Mouse (Mus musculus) frontal cortex, adult (tissue): ENCODE results near the gene Clec16a.

Source experiments
- ATAC-seq: cut with Nextera tagmentation; 2 replicates; pipeline ENCODE4 v1.9.2; 2017; ENCODE audit warnings: mild to moderate bottlenecking, moderate library complexity, mixed read lengths; ENCODE audit not compliant: low TSS enrichment

Gene Clec16a

DNA sequence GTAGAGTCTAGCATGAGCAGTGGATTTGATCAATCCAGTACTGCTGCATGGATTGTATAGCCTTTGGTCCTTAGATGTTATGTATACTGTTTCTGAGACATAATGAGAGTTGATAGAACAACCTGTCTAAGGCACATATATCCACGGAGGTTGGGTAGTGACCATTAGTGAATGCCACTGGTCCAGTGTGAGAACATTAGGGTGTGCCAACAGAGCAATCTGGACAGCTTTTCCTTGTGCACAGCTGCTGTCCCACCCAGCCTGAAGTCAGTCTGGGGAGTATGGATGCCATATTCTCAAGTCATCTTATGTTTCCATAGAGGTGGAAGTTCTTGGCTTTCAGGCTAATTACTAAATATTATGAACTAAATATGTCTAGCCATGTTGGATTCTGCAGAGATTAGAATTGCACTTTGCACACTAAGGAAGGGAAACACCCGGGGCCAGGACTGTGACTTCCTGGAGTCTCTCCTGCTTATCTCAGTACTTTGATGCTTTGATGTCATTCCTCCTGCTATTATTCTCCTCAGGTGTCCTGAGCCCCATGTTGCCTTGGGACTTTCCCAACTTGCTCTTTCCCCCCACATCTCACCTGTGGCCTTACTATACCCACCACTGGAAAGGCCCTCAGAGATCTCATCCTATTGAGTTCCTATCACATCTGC lies 36.2 kb downstream of the Clec16a start:
- no peak for ATAC-seq

DNA sequence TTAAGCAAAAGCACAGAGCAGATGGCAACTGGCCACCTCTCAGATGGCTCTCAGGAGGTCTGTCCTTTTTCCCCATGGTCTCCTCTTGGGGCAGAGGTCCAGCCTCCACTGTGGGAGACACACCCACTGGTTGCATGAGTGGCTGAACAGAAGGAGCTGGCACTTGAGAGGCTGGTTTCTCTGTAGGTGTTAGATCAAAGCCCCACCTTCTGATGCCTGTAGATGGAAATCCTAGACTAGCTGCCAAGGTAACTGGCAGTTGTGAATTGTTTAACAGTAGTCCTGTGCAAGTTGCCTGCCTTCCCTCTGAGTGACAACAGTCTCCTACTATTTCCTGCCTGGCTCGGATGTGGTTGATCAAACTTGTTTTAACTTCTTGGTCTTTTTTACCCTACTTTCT lies 40.0 kb downstream of the Clec16a start:
- ATAC-seq = no peak

DNA sequence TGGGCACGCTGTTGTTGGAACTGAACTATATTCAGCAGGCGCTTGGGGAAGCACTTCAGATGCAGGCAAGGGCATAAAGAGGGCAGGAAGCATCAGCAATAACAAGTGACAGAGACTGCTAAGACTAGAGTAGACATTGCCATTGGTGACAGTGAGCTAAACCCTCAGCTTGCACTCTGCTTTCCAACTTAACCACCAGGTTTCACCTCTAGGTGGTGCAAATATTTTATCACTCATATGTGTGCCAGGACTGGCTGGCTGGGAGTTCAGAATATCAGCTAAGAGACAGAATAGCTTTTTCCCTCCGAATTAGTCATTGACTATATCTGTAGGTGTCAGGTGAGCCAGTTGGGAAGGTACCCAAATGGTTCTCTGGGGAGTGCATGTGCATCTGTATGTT lies 41.4 kb downstream of the Clec16a start:
- ATAC-seq = peak; percentile 78

DNA sequence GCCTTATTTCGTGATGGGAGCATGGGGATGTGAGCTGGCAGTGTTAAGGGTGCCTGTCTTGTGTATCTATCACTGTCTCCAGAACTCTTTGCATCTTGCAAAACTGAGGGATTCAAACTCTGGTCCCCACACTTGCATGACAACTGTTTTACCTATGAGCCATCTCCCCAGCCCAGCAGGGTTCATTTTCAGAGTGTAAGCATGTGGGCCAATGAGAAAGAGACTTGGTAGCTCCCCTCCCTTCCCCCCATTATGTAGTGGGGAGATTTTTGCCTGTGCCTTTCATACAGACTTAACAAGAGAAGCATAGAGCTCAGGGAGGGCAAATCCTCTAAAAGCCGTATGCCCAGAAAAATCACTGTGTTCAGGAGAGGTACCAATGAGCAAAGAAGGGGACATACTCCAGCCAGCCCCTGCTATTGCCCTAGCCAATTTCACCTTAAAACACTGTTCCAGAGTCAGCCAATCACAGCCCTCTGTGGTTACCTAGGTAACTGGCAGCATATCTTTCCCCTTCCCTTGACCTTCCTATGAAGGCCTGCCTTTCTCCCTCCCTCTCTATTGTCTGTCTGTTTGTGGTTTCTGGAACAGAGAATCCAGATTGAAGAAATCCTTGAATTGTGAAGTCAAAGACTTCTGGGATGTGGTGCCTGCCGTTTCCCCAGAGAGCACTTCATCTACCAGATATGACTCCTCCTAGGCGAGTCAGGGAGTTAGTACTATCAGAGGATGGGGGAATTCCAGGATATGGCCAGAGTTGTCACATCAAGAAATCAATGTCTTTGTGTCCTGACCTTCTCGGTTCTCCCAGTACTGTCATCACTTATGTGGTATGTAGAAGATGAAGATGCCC lies 55.0 kb downstream of the Clec16a start:
- no peak for ATAC-seq

DNA sequence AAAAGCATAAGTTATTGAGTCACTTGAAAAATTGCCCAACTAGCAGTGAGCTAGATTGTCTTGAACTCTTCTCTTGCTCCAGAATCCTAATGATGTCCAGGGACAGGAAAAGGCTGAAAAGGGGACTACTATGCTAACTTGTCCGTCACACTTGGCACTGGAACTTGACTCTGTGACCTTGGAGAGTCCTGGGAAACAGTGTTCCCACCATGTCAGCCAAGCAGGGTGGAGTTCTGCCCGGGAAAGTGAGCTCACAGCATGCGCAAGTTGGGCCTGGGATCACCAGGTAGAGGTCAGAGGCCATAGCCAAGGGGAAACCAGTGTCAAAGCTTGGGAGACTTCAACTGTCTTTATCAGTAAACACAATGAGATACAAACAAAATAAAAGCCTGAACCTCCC lies 62.7 kb downstream of the Clec16a start:
- no peak for ATAC-seq

DNA sequence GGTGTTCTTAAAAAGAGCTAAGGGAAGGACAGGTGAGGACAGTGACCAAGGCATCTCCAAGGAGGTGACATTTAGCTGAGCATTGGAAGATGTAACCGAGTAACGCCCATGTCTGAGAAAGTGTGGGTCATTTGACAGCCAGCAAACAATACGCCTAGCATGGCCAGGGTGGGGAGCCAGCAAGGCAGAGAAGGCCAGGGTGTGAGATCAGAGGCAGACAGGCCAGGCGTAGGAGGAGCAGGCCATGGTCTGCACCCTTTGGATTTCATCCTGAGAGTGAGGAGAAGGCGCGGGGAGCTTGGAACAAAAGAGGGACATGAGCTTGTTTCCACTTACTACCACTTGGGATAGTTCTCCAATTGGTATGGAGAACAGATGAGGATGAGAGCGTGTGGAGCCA lies 64.8 kb downstream of the Clec16a start:
- no peak for ATAC-seq

DNA sequence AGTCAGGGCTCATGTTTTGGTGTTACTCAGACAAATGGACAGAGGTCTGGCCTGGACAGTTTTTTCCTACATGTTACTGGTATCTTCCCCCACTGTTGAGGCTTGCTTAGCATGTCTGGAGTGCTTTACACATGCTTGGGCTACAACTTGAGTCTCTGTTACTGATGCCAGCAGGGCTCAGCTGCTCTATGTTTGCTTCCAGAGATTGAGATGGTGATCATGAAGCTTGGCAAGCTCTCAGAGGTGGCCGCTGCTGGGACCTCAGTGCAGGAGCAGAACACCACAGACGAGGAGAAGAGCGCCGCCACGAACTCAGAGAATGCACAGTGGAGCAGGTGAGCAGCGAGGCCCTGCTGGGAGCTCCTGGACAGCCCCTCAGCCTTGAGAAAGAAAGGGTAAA lies 65.7 kb downstream of the Clec16a start:
- no peak for ATAC-seq

DNA sequence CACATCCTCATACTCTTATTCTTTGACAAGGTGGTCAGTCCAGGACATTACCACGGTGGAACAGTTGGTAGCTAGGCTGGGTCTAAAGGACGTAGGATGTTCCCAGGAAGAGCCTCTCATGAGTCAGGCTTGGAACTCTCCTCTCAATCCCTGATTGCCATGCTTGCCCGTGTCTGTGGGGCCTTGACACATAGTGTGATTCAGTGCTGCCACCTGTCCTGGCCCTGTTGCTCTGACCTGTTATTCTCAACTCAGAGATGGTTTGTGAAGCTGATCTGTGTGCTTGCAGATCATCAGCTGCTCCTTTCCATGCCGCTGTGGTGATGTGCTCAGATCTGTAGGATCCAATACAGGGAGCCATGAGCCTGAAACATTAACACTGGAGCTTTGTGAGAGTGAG lies 66.2 kb downstream of the Clec16a start:
- ATAC-seq = no peak

DNA sequence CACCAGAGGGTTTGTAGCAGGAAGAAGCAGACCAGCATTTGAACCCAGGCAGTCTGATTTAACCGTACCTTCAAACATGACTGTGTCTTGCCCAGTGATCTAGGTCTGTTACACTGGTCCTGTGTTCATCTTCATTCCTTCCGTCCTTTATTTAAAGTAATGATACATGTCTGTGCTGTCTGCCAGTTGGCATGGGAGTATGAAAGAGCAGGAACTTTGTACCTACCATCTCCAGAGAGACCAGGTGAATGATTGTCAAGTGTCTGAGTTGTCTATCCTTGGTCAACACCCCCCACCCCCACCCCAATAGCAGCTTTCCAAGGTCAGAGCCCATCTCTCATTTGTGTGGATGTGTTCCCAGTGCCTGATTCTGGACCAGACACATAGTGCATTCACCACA lies 68.9 kb downstream of the Clec16a start:
- ATAC-seq = no peak

DNA sequence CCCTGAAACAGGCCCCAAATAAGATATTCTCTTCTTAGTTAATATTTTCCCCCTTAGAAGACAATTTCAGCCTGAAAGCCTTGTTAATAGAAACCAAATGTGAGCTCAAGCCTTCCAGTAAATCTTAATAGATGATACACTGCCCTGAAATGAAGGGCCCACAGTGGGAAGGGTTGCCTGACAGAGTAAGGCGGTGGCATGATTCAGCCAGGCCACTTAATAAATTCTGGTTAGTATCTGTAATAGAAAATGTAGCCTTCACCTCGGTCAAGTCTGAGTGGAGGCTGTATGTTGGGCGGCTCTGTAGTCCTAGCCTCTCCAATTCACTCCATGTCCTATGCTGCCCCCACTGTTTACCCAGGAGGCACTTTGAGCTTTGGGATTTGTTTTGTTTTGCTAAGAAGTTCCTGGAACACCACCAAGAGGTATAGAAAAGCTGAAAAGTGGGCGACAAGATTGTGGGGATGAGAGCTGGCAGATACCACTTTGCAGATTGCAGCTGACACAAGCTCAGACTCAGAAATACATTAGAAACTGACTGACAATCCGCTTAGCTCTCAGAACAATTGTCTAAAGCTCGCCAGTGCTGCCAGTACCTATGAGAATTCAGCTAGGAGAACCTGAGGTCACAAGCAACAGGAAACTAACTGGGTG lies 75.9 kb downstream of the Clec16a start:
- peak; percentile 72 for ATAC-seq

DNA sequence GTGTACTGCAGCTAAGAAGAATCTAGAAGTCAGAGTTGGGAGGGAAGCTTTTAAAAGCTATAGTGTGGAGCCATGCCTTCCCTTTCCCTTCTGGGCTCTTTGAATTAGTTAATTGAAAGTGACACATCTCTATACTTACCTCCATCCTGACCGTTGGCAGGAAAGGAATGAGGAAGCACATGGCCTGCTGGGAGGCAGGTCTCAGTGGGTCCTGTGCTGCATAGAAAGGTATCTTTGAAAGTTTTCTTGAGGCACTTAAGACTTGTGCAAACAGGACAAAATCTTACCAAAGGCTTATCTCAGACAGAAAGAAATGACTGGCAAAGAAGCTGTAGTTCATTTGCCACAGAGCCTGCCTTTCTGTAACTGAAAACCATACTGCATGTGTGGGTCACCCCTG lies 76.6 kb downstream of the Clec16a start:
- ATAC-seq = no peak

DNA sequence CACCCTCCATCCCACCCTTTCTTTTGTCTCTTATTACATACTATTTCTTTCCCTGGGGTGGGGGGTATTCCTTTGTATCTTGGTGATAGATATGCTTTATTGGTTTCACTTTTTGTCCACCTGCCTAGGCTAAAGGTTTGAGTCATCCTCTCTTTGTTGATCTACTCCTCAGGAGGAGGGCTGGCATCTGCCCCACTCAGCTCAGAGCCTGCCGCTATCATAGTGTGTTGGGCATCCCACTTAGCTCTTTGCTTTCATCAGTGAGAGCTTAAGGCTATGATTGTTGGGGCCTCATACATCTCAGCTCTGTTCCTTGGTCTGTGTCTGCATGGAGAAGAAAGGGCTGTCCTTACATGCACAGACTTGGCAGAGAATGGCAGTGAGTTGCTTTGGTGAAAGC lies 81.0 kb downstream of the Clec16a start:
- ATAC-seq = no peak

DNA sequence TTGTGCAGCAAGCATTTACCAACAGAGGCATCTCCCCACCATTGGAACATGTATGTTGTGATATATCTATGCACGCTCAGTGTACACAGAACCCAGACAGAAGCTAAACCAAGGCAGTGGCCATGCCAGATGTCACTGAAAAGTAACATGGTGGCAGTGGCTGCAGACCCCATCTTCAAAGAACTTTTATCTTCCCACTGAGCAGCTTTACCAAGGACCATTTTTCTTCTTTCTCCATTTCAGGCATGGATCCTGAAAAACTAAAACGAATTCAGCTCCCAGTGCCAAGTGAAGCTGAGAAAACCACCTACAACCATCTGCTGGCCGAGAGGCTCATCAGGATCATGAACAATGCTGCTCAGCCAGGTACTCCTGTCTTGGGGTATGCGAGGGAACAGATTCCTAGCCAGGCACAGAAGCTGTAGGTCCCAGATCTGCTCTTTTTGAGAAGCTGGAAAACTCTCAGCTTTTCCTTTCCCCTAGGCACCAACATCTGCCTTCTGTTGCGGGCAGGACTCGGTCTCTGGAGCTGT lies 82.1 kb downstream of the Clec16a start:
- peak; percentile 90 for ATAC-seq

DNA sequence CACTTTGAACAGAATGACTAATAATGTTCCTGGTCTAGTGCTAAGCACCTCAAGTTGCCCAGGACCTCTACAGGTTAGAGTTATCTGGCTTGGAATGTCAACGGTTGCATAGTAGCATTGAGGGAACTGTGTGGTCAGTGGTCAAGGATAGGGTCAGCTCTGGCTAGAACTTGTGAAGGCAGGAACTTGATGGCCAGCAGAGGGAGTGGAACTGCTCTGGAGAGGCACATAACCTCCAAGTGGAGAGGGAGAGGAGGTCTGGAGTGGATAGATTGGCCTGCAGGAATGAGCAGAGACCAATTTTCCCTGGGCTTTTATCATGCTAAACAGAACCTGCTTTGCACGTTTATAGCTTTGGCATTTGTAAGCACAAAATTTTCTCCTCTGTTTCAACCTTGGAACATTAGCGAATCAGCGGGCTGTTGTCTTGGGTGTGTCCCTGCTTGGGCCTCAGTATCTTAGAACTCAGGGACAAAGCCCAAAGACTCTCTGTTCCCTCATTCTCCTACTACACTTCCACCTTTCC lies 83.0 kb downstream of the Clec16a start:
- ATAC-seq = no peak

DNA sequence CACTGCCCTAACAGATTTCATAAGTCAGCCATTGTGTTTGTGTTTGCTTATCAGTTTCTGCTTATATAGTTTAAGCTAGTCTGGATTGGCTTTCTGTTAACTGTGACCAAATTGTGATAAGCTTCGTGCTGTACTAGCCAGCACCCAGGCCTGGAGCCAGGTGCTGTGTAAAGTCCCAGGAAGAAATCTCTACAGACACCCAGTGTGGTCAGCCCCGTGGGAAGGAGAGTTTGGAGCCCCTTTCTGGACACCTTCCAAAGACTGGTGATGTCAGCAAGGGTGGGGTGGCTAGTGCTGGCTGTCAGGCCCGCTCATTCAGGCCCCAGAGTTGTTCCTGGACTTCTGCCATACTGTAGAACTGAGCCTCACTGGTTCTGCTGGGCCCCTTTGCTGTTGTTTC lies 83.8 kb downstream of the Clec16a start:
- no peak for ATAC-seq

DNA sequence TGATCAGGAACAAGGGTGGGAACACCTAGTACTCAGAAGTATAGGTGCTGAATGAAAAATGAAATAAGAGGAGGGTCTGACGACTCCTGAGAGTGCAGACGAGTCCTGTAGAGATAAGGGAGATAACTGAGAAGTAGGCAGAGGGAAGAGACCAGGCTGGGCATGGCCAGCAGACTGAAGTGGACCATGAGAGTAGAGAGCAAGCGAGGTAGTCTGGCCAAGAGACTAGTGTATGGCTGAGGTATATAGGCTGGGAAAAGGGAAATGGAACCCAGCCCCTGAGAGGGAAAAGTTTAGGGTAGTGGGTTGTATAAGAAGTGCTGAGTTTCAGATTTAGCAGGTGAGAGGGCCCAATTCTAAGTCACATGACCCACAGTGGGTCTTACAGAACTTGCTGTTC lies 84.2 kb downstream of the Clec16a start:
- no peak for ATAC-seq

DNA sequence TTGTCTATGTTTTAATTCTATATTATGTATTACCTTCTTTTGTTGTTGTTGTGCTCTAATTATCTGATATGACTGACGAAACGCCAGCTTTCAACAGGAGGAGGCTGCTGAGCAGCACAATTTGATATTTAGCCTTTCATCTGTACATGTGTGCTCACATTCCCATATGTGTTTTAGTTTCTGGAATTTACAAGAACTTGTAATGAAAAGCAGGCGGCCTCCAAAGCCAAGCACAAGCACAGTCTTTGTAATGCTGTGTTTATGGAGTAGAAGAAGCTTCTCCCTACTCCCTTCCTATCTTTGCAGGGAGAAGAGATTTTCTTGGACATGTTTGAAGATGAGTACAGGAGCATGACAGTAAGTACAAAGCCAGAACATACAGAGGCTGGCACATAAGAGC lies 89.8 kb downstream of the Clec16a start:
- ATAC-seq = no peak

DNA sequence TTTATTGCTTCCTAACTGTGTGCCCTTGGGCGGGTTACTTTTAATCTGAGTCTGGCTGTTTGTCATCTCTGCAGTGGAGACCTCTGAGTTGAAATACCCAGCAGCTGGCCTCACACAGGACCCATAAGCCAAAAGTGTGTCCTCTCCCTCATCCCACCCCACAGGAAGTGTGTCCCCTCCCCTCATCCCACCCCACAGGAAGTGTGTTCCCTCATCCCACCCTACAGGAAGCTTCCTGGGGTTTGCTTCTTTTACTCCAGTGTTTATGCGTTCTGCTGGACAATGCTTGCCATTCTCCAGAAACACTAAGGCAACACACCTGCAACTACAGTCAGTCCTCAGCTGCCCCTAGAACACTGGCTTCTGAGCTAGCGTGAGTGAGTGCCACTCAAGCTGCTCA lies 92.8 kb downstream of the Clec16a start:
- no peak for ATAC-seq

DNA sequence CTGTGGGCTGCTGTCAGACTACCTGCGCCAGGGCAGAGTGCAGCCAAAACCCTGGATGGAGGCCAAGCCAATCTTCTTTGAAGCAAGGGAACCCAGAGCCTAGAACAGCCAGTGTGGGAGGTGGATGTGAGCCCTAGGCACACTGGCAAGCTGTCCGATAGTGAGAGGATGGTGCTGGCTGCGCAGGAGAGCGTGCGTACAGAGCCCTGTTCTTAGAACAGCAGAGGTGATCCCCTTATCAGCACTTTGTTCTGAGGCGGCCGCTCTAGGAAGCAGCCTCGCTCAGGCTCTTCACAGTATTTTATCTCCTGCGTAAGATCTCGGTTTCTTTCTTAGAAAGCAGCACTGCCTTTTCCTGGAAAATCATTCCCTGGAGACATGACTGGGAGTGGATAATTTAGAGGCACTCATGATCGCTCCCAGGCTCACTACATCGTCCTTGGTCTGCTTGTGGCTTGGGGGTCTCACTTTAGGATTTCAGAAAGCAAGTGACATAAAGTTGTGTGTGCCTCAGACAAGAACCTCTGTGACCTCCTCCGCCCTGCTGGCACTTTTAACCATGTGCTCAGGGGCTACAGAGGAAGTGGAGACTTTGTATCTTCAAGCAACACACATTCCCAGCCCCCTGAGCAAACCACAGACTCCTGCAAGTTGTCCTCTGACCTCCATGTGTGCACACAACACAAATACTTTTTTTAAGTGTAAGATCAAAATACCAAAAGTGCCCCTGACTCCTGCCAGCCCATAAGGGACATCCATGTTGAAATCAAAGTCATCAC lies 94.2 kb downstream of the Clec16a start:
- peak; percentile 43; the same call in 1 of the 2 replicates for ATAC-seq

DNA sequence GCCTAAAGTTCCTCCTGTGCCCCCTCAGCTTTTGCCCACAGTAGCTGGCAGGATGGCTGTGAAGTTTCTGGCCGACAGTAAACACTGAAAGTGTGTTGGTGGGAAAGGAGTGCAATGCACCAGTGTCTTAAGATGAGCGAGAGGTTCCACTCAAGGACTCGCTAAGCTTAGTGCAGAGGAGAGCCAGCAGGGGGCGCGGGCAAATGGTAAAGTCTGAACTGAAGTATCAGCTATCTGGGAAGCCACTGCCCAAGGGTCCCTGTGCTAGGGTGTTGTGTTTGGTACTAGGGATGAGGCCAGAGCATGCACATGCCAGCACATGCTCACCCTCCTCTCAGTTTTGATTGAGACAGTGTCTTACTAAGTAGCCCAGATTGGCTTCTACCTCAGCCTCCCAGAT lies 94.9 kb downstream of the Clec16a start:
- ATAC-seq = peak; percentile 78

DNA sequence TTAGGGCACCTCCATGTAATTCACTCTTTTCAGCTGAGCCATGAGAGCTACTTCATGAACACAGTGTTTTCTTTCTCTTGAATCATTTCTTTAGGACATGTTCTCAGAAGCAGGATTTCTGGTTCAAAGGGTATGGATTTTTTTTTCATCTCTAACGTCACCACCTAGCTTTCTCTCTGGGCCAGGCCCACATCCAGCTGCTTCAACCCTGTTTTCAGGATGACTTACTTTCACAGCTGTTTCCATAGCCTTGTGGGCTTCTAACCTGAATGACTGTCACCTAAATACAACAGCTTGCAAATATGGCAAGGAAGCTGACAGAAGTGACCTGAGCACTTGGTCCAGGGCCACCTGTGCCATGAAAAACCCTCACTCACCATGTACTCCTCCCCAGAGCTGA lies 96.0 kb downstream of the Clec16a start:
- ATAC-seq = no peak
